Mouse (Mus musculus): ENCODE measurements around the gene Adgra3. TPM values are rescaled to one million over a fixed set of nuclear protein-coding genes. Genes with fewer than 3 reads are reported as not detected.

The Adgra3 gene
- total RNA-seq, 2 experiments from 2014 or later, result 33.2 to 36.7 TPM

DNA sequence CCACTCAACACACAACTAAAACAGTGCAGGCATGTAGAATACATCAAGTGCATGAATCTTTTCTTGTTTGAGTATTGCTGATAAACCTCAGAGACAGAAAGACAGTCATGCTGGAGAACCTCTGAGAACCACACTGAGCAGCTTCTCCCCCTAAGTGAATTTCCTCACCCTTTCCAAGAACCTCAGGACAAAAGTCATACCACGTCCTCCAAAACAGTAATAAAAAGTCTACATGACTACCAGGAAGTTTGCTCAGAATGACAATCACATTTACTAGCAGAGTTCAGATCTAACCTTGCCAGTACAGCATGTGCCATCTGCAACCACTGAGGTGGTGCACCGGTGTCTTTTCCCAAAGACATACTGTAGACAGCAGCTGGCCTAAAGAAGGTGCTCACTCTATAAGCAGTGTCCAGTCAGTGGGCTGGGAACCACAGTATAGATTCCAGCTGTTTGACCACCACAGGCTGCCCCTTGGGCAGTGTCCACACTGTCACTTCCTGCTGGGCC is 27.0 kb downstream of the Adgra3 start:
- DNase-seq, result no peak

GRCm38 (mm10) chr5:50031288-50031687 is 27.5 kb downstream of the Adgra3 start:
- DNase-seq, result no peak

GRCm38 (mm10) chr5:50029662-50030061 is 29.1 kb downstream of the Adgra3 start:
- DNase-seq, result no peak

- peak; percentile 66 for DNase-seq
Observed at GRCm38 (mm10) chr5:50027561-50027960, 31.2 kb downstream of the Adgra3 start.

- peak; percentile 31 for DNase-seq
Observed at GRCm38 (mm10) chr5:50027001-50027400, 31.8 kb downstream of the Adgra3 start.

GRCm38 (mm10) chr5:50026148-50026547 is 32.7 kb downstream of the Adgra3 start:
- DNase-seq, result no peak

- no peak for DNase-seq
Observed at GRCm38 (mm10) chr5:50024097-50024496, 34.7 kb downstream of the Adgra3 start.

- DNase-seq, result no peak
Observed at GRCm38 (mm10) chr5:50015987-50016587, 42.7 kb downstream of the Adgra3 start.

- DNase-seq, result no peak
Observed at GRCm38 (mm10) chr5:50015147-50015697, 43.6 kb downstream of the Adgra3 start.

DNA sequence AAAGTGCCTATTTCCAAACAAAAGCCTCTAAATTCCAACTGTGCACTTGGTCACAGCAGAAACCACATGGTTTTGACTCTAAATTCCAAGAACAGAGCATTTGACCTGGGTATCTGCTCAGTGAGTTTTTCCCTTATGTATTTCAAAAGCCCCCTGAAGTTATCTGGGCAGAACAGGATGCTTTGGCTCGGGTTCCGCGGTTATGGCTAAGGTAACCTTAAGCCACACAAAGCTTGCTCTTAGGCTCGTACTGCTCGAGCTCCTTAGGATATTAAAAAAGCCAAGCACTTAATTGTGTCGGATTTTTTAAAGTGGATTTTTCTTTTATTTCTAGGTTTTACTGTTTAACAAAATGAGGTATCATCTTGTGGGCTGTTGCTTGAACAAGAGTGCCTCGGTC is 44.1 kb downstream of the Adgra3 start:
- DNase-seq, result no peak

- DNase-seq, result no peak
Observed at GRCm38 (mm10) chr5:50013965-50014364, 44.8 kb downstream of the Adgra3 start.

GRCm38 (mm10) chr5:50008841-50009240 is 50.0 kb downstream of the Adgra3 start:
- no peak for DNase-seq

- peak; percentile 55 for DNase-seq
Observed at GRCm38 (mm10) chr5:50006915-50007658, 51.7 kb downstream of the Adgra3 start.

- peak; percentile 23 for DNase-seq
Observed at GRCm38 (mm10) chr5:50002269-50002668, 56.5 kb downstream of the Adgra3 start.

DNA sequence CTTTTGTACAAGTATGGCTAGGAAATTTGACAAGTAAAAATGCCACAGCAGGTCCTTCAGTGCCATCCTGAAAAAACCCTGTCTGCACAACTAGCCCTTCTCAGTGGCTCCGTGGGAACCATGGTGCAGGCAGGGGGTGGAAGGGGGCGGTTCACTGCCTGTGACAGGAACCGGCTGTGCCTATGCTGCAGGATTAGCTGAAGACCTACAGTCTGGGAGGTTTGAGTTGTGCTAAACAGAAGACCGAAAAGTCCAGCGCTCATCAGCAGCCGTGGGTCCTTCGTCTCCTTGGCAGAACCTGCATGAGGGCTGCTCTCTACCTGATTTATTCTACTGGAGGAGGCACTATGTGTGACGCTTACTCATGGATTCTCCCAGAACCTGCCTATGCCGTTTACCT is 59.0 kb downstream of the Adgra3 start:
- DNase-seq, result no peak

DNA sequence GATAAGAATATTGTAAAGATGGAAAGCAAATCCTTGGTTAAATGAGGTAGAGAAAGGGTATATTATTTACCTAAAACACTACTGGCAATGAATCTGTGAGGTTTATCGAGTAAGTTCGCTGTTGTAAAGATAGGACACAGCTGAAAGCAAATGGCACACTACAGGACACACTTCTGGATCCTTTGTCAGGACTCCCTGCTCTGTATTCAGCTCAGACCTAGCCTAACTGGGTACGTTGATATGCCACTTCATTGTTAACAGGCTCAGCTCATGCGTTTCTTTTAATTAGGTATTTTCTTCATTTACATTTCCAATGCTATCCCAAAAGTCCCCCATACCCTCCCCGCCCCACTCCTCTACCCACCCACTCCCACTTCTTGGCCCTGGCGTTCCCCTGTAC is 61.8 kb downstream of the Adgra3 start:
- DNase-seq, result no peak

DNA sequence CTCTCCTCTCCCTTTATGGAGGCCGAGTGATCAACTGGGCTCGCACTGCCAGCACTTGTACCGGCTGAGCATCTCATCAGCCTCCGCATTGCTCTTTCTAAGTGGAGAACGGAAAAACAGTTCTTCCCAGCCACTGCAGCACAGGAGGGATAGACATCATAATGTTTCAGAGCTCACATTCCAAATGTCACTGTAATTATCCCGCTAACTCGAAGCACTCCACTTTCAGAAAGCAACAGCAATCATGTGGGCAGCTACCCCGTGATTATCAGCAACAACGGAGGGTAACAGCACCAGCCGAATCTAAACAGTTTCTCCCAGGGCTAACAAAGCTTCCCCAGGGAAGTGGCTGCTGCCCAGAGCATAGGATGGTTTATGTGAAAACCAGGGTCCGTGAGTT is 62.3 kb downstream of the Adgra3 start:
- no peak for DNase-seq

GRCm38 (mm10) chr5:49990737-49991323 is 68.0 kb downstream of the Adgra3 start:
- no peak for DNase-seq

- no peak for DNase-seq
Observed at GRCm38 (mm10) chr5:49988015-49988798, 70.6 kb downstream of the Adgra3 start.

- DNase-seq, result no peak
Observed at GRCm38 (mm10) chr5:49980727-49981126, 78.1 kb downstream of the Adgra3 start.

- no peak for DNase-seq
Observed at GRCm38 (mm10) chr5:49979246-49979645, 79.6 kb downstream of the Adgra3 start.

GRCm38 (mm10) chr5:49975971-49976370 is 82.8 kb downstream of the Adgra3 start:
- peak; percentile 83 for DNase-seq
